Mouse (Mus musculus) left cerebral cortex, postnatal 14 days (tissue): Measurements from ENCODE around the gene Kcp. TPM values are rescaled to one million over a fixed set of nuclear protein-coding genes. Genes with fewer than 3 reads are reported as not detected.
A peak's percentile ranks its signal among the peaks of the same experiment; 100 is the strongest.

Source experiments
- DNase-seq, 2 experiments: peaks; one replicate each; pipeline ENCODE4 v3.0.0; 2021 to 2022; ENCODE audit warnings: low spot score in 2 of 2, mixed read lengths in 1 of 2
- intact Hi-C: fragments of 180-260 bp; cut with DNase I; formaldehyde crosslinking; loops from one replicate; pipeline ENCODE4 v1.15.1; 2025
- long read RNA-seq, 2 experiments: library from polyadenylated mRNA; stranded (forward); transcript quantifications; one replicate each; pipeline ENCODE4 v2.0.0; 2021
- total RNA-seq, 2 experiments: library from RNA; stranded (reverse); gene quantifications; 2 replicates each; pipeline ENCODE4 v1.2.3; 2021

Kcp gene
- total RNA-seq, result 1 to 10 TPM; 5.9 to 7.6 TPM
- long read RNA-seq, experiment 1, partial matches to known transcripts, result 1 of 3 reads
- long read RNA-seq, experiment 1, other reads (novel, unspliced or antisense), result 2 of 3 reads
- long read RNA-seq, experiment 2, full-length matches to known transcripts, result 2 of 6 reads
- long read RNA-seq, experiment 2, partial matches to known transcripts, result 0 of 6 reads
- long read RNA-seq, experiment 2, other reads (novel, unspliced or antisense), result 4 of 6 reads

DNA sequence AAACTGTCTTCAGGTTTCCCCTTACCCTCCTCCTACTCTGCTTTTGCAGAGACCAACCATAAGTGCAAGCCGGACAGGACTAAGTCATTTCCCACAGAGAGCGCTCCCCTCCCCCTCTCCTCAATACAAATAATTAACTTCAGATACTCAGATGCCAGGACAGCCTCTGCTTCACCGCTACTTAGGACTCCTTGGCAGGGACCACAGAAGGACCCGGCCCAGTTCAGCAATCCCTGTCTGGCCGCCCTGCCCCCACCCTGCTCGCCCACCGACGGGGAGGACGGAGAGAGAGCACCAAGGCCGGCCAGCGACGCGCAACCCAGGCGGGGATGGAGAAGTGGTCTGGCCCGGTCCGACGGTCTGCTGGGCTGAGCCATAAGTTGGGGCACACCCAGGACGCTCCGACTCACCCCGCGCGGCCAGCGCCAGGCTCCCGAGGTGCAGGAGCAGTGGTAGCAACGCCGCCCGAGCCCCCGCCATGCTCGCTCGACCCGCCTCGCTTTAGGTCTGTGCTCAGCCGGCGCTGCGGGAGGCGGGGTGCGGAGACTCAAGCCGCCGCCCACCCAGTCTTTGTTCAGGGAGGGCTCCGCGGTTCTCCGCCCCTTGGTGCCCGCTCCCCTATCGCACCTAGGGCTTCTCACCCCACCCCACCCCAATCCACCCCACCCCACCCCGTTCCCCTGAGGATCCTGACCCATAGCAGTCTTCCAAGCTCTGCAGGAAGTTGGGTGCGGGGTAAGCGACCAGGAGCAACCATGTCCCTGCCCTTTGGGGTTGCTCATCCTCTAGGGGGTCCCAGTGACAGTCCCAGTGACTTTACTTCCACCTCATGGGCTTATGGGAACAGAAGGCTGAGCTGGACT, at the start of gene Kcp:
Kcp (minus strand) TSS at position 506 of the 863 bp plus-strand sequence.
- no peak for DNase-seq
- intact Hi-C loops, result no loop called here

DNA sequence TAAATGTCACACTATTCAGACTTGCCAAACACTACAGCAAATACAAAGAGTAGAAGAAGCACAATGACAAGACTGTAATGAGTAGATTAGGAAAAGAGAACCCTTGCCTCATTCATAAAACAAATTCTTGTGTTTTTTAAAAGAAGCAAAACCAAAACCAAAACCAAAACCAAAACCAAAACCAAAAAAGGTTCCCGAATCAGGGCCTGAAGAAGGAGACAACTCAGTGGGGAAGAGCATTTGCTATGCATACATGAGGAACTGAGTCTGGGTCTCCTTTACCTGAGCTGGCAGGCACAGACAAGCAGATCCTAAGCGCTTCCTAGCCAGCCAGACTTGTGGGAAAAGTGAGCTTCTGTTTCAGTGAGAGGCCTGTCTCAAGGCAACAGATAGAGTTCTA, 49.4 kb upstream of the Kcp start:
- intact Hi-C loops, result no loop called here
- no peak for DNase-seq

DNA sequence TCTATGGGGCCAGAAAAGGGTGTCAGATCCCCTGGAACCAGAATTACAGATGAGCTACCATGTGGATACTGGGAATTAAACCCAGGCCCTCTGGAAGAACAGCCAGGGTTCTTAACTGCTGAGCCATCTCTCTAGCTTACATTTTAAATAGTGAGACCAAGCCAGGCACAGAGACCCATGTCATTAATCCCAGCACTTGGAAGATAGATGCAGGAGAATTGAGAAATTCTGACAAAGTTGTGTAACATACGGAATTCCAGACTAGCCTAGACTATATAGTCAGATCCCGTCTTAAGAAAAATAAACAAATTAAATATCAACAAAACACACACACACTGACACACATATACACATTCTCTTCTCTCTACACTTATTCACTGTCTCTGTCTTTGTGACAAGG, 44.8 kb upstream of the Kcp start:
- DNase-seq, result no peak
- intact Hi-C loops, result no loop called here

DNA sequence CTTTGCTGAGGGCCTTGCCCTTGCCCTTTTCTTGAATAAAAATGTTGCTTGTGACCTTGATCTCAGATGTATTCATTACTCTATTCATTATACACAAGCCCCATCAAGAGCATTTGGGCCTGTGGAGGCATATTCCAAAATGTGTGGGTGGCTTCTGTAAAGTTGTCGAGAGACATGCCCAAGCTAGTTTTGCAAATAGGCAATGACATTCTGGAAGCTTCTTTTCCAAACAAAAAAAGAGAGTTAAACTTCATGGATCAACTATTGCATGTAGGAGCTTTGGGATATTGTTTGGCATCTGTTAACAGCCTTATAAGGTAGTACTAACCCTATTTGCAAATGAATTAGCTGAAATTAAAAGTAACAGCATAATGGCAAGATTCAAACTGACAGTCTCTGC, 40.3 kb upstream of the Kcp start:
- intact Hi-C loops, result no loop called here
- no peak for DNase-seq

DNA sequence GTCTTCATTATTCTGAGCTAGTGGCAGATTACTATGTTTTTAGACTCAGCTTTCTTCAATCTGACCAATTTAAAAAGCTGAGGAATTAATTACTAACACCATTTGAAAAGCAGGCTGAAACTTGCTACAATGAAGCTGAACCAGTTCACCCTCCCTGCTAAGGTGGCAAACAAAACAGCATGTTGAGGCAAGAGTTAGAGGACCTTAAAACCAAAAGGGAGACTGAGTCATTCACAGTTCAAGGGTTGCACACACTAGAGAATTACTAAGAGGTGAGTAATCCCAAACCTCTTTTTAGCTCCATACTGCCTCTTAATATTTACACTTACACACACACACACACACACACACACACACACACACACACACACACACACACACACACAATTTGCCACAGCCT, 39.8 kb upstream of the Kcp start:
- no peak for DNase-seq
- intact Hi-C loops, result no loop called here

DNA sequence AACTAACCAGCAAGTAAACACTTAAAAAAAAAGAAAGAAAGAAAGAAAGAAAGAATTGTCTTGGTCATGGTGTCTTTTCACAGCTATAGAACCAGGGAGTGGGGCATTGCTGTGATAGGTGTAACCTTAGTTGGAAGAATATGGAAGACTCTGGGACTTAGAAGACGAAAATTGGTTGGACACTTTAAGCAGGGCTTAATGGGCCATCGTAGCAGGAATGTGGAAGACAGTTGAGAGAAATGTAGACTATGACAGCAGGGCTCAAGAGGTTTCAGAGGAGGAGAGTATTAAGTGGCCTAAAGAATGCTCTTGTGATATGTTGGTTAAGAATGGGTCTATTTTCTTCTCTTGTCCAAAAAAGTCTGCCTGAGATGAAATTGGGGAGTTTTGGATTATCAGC, 37.9 kb upstream of the Kcp start:
- intact Hi-C loops, result no loop called here

DNA sequence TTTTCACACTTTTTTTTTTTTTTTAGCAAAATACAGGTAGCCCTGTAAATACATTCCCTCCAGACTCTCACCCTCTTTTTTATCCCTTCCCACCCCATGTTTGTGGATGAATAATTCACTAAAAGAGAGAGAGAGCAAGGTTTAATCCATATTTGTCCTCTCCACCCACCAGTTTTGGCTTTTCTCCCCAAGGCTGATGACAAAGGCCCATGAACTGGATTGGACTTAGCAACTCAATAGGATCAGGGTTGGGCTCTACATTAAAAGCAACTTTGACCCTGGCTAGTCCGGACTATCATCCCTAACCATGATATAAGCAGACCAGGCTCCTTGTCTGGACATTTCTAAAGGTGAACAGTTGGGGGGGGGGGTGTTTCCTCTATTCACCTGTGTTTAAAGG, 33.2 kb upstream of the Kcp start:
- DNase-seq, result no peak
- intact Hi-C loops, result no loop called here

More for the DNA sequence above, 37.9 kb upstream of the Kcp start:
- DNase-seq, result no peak

DNA sequence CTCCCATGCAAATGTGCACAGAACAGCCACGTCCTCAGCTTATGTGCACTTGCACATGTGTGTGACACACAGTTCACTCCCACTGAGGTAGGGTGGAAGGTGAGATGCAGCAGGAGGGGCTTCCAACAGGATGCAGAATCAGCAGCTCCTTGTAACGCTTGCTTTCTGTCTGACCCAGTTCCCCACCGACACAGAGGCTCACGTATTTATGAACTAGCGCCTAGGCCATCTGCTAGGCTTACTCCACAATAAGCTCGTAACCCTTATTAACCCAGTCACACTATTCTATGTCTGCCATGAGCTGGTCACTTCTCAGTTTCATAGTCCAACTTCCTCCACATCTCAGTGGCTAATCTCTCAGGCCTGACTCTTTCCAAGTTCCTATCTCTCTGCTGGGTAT, 32.5 kb upstream of the Kcp start:
- no peak for DNase-seq
- intact Hi-C loops, result no loop called here

DNA sequence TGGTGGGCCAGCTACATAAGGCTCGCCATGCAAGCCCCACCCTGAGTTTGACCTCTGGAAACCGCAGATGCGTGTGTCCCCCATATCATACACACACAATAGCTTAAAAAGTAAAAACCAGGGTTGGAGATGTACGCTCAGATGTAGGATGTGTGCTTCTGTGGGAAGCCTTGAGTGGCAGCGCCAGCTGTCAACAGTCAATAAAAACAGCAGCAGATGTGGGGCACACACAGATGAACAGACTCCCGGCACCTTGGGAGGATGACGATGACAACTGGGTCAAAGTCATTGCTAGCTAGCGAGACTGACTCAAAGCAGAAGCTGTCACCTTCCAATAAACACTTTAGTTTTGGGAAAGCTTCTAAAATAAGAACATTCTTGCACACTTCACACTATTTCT, 31.8 kb upstream of the Kcp start:
- DNase-seq, result no peak
- intact Hi-C loops, result loop anchor here (10.0 kb wide), 1 partner anchor 145 kb away; the partner anchor contains the start of gene Ccdc136

DNA sequence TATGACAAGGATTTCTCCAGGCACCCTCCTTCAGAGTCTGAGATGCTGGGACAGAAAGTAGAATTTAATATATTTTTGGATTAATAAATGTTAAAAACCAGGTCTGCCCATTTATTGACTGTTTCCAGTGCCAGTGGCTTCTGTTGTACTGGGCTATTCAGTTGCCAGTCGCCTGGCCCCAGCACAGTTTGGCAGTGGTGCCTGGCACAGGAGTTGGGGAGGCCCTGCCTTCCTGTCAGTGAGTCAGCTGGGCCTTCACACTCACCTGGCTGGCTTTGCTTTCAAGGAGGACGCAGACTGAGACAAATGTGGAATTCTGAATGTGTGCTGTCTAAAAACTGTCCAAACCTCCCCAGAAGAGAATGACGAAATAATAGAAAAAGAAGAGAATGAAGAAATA, 29.5 kb upstream of the Kcp start:
- intact Hi-C loops, result loop anchor here (10.0 kb wide), 1 partner anchor 142 kb away; the partner anchor contains the start of gene Ccdc136
- DNase-seq, result no peak

DNA sequence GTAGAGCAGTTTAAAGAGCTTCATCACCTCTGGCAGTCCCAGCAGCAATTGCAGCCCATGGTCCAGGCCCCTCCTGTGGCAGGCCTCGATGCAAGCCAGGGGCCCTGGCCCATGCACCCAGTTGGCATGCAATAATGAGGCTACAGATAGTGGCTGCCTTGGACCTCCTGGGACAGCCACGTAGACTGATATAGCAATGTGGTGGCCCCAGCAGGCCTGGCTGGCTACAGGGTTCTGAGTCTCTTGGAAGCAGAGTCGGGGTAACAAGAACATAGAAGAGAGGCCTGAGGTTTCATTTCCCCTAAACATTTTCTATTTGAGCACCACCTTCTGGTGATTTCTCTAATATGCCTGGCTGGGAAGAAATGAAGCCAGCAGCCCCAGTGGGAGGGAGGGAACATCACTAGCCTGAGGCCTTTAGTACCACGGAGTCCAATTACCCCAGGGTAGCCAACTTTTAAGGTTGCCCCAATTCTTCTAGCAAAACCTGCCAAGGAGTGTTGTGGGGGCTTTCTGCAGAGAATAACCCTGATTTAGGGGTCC, 29.0 kb upstream of the Kcp start:
- DNase-seq, result peak in 1 of 2 experiments; percentile 57
- intact Hi-C loops, result loop anchor here (10.0 kb wide), 1 partner anchor 142 kb away; the partner anchor contains the start of gene Ccdc136

DNA sequence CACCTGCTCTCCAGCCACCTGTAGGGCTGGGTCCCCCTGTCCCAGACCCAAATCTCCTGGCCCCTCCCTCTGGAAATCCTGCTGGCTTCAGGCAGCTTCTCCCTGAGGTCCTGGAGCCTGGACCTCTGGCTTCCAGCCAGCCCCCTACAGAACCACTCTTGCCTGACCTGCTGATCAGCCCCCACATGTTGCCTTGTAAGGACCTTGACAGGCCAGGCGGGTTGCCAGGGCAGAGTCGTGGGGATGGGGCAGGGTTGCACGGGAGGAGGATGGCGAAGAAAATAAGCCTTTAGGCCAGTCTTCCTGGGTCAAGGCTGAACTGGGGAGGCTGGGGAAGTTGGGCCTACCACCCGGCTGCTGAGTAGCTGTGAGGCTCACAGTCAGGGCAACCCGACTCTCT, 27.6 kb upstream of the Kcp start:
- intact Hi-C loops, result loop anchor here (10.0 kb wide), 1 partner anchor 141 kb away; the partner anchor contains the start of gene Ccdc136

DNA sequence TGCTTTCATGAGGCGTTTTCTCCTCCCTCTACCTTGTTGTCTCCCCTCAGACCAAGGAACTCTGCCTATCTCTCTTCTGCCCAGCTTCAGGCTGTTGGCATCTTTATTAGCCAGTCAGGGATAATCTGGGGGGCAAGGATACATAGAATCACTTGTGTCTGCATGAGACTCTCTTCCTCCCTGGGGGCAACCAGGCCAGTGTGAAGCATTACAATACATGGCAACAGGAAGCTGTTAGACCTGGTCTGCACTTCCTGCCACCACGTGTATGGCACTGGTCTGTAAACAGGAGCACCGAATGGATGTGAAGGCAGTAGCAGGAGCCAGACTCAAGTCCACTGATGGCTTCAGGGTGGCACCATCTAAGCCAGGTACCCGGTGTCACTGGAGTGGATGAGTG, 22.3 kb upstream of the Kcp start:
- DNase-seq, result no peak
- intact Hi-C loops, result loop anchor here (10.0 kb wide), 1 partner anchor 135 kb away; the partner anchor contains the start of gene Ccdc136

More for the DNA sequence above, 27.6 kb upstream of the Kcp start:
- no peak for DNase-seq

DNA sequence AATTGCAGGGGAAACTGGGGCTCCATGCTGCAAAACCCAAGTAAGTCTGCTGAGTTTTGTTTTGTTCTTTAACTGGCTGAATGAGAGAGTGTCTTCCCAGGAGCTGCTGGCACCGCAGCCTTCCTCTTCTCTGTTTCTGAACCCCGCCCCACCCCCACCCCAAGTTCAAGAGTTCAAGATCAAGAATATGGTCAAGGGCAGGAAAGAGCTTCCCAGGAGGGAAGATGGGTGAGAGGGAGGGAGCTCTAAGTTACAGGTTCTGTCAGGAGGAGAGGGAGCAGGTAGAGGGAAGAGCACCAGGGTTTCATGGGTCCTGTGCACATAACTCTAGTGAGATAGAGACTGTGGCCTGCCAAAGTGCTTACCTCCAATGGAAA, 21.7 kb upstream of the Kcp start:
- intact Hi-C loops, result no loop called here
- DNase-seq, result no peak

DNA sequence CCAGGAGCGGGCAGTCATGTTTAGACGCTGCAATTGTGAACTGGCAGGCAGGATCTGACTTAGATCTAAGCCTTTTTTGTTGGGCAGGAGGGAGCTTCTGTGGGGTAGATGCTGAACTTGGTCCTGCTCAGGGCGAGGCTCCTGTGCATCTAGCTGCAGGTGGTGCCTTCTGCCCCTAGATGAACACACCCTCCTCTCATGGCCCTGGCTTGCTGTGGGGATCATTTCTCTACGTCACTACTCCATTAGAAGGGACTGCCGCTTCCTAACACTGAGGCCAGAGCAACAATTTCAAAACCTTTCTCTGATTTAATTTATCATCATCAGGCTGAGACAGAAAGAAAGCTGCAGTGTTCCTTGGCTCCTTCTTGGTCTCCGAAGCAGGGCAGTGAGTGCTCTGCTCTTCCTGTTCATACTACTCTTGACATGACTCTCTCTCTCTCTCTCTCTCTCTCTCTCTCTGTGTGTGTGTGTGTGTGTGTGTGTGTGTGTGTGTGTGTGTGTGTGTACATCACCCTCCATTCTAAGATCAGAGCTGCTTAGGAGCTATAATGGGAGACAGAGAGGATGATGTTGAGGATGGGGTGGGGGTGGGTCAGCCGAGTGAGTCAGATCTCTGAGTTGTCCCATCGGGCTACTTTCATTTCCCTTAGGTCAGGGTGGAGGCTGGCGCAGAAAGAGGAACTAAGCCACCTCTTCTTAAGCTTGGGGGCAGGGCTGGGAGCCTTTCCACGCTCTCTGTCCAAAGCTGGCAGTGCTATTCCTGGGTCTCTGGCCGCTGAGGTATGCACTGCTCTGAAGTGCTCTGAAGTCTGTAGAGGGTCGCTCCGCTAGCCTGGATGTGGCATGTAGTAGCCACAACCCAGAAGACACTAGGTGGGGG, 21.1 kb upstream of the Kcp start:
- intact Hi-C loops, result no loop called here
- no peak for DNase-seq

DNA sequence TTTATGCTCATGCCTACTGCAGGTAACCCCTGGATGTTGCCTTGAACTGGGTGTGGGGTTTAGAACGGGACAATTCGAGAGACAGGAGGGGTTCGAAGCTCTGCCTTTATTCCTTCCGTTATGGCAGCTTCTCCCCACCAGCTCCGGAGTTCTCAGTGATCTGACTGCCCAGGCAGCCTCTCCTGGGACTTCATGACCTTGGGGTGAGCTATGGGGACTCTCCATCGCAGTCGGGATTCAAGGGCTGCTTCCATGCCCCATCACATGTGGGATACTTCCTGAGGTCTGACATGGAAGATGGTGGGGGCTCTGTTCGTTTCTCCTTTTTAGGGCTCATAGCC, 20.4 kb upstream of the Kcp start:
- intact Hi-C loops, result no loop called here
- no peak for DNase-seq

DNA sequence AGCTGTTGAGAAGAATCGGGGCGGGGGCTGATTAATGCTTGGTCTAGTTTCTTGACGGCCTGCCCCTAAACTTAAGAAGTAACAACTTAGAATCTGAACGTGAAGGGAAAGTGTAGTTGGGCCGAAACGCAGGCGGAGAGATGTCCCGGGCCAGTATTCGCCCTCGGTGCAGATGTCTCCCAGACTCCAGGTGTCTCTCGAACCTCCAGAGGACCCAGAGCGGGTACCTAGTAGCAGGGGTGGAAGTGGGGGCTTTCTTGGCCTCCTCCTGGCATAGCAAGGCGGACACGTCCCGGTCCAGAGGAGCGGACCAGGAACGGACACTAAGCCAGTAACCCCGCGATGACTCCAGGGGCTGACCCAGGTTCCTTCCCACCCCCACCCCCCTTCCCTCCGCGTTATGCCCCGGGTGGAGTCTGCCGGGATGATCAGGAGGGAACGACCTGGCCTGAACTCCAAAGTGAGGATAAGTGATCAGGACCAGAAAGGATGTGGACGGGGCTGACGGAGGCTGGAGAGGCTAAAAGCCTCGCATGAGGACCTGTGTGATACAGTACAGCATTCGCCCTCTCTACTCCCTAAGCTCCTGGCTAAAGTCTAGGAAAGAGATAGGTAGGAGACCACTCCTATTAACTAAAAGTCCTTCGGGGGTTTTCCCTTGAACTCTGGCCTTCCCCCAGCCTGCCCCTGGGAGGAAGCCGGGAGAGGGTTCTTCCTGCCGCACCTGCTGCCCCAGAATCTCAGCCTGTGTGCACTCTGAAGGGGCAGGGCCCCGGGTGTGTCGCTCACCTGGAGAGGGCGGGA, 19.8 kb upstream of the Kcp start:
- intact Hi-C loops, result no loop called here
- DNase-seq, result no peak

DNA sequence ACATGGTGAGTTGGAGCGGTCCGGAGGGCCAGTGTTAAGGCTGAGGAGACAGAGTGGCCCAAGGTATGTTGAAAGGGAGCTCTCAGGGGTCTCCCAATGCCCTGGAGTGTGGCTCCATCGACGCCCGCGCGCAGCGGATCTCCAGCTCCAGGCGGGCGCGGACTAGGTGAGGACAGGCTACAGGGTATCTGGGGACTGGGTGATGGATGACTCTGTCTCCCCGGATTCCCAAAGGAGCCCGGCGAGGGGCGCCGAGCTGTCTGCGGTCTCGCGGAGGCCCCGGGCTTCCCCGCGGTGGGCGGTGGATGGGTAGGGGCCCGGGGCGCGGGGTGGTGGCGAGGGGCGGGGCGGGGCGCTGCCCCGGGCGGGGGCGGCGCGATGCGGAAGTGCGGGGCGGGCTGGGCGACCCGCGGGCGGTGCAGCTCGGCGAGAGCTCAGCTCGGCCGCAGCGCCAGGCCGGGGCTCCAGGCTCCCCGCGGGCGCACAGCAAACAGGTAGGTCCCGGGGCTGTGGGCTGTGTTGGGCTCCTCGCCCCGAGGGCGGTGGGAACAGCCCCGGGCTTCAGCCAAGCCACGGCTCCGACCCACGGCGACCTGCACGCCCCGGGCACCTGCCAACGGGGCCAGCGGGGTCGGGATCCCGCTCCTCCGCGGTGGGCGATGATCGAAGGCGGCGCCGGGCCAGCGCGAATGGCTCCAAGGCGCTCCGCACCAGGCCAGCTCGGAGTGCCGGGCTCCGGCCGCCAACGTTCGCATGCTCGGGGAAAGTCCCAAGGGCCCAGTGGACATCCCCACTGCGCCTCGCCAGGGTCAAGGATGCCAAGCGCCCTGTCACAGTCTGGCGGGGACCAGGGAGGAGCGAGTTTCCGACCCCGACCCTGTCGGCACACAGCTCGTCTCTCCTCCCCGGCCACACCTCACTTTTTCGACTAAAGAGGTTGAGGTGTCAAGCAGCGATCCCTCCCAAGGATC, 18.8 kb upstream of the Kcp start, which contains the start of gene Irf5:
Irf5 (plus strand) TSS at position 345 of the 971 bp plus-strand sequence.
- intact Hi-C loops, result no loop called here
- no peak for DNase-seq
